Mouse (Mus musculus) lung, adult 2 months (tissue): ENCODE measurements around the gene Msi1. TPM values are rescaled to one million over a fixed set of nuclear protein-coding genes. Genes with fewer than 3 reads are reported as not detected.

Source experiments
- DNase-seq: peaks from one replicate; pipeline ENCODE4 v3.0.0; 2022
- H3K4me1 ChIP-seq: fragments of 200-500 bp; 2 replicates; pipeline ENCODE4 v1.6.1; 2011; ENCODE audit warnings: low read length; ENCODE audit not compliant: control insufficient read depth, insufficient read depth
- H3K4me3 ChIP-seq: fragments of 200-500 bp; replicated peaks from 2 replicates; pipeline ENCODE3; 2011; ENCODE audit warnings: low read depth, mild to moderate bottlenecking, control low read depth, low read length; ENCODE audit errors: extremely low read depth
- CTCF ChIP-seq: fragments of 200-500 bp; IDR thresholded peaks from 2 replicates; pipeline ENCODE4 v1.5.1; 2011; ENCODE audit warnings: mild to moderate bottlenecking, low read length, control low read depth; ENCODE audit not compliant: insufficient read depth
- POLR2A ChIP-seq: fragments of 200-500 bp; IDR thresholded peaks from 2 replicates; pipeline ENCODE4 v1.6.1; 2011; ENCODE audit warnings: low read depth, mild to moderate bottlenecking, control low read depth, low read length, borderline replicate concordance; ENCODE audit errors: extremely low read depth
- WGBS: fragments of 180-500 bp; shearing (Covaris S2); methylation state at CpG from one replicate; pipeline ENCODE4 v1.1.7; 2018; 5-methylcytosine and 5-hydroxymethylcytosine counted together
- polyA plus RNA-seq: library from polyadenylated mRNA; depleted of rRNA; stranded (reverse); fragments of >200 nt; gene quantifications from 2 replicates; pipeline ENCODE4 v1.2.3, GENCODE M21; 2012

The Msi1 gene
- polyA plus RNA-seq, 1 experiment: 1.9 TPM

GRCm38 (mm10) chr5:115469791-115470190 lies 40.4 kb downstream of the Msi1 start:
- TF ChIP-seq CTCF (no peak), POLR2A (no peak)
- DNase-seq: peak; percentile 68
- WGBS: 52% methylated on average over 6 of the region's 6 CpGs
- H3K4me1 ChIP-seq: no peaks in the 10 kb centered on the region
- no peak overlapping the region for H3K4me3 ChIP-seq

GRCm38 (mm10) chr5:115470766-115471531 lies 41.5 kb downstream of the Msi1 start:
- peak; percentile 61 for DNase-seq
- Histone ChIP-seq H3K4me1 (0 out of 2 replicates have a peak, but pooled peaks cover 3% of the 10 kb centered on the region), H3K4me3 (no peak overlapping the region)
- TF ChIP-seq POLR2A (no peak), CTCF (peak; percentile 95)
- WGBS: 30% methylated on average over 20 of the region's 20 CpGs

GRCm38 (mm10) chr5:115473191-115473590 lies 43.8 kb downstream of the Msi1 start:
- Histone ChIP-seq H3K4me3 (no peak overlapping the region), H3K4me1 (0 out of 2 replicates have a peak, but pooled peaks cover 3% of the 10 kb centered on the region)
- DNase-seq: no peak
- WGBS: 63% methylated on average over 10 of the region's 10 CpGs
- TF ChIP-seq CTCF: no peak
- TF ChIP-seq POLR2A: no peak

- TF ChIP-seq POLR2A (no peak), CTCF (no peak)
- DNase-seq: no peak
- Histone ChIP-seq H3K4me1 (0 out of 2 replicates have a peak, but pooled peaks cover 3% of the 10 kb centered on the region), H3K4me3 (no peak overlapping the region)
- whole genome bisulfite sequencing: 53% methylated on average over 22 of the region's 22 CpGs
These were observed 44.9 kb downstream of the Msi1 start for GRCm38 (mm10) chr5:115474174-115474828.

- Histone ChIP-seq H3K4me3 (peak overlapping the region; percentile 54), H3K4me1 (0 out of 2 replicates have a peak, but pooled peaks cover 3% of the 10 kb centered on the region)
- no peak for TF ChIP-seq CTCF
- TF ChIP-seq POLR2A: peak; percentile 53; the same call in 1 of the 2 replicates
- peak; percentile 28 for DNase-seq
- 21% methylated on average over 22 of the region's 22 CpGs for WGBS
These were observed 46.1 kb downstream of the Msi1 start for GRCm38 (mm10) chr5:115475337-115476106.

- Histone ChIP-seq H3K4me3 (peak overlapping the region; percentile 52), H3K4me1 (0 out of 2 replicates have a peak, but pooled peaks cover 3% of the 10 kb centered on the region)
- no peak for DNase-seq
- TF ChIP-seq CTCF (no peak), POLR2A (no peak)
- WGBS: 41% methylated on average over 12 of the region's 12 CpGs
These were observed 46.8 kb downstream of the Msi1 start for GRCm38 (mm10) chr5:115476107-115476727.

- TF ChIP-seq CTCF (no peak), POLR2A (no peak)
- H3K4me1 ChIP-seq: 0 out of 2 replicates have a peak, but pooled peaks cover 5% of the 10 kb centered on the region
- 80% methylated on average over 15 of the region's 15 CpGs for WGBS
- no peak overlapping the region for H3K4me3 ChIP-seq
- DNase-seq: no peak
These were observed 50.2 kb downstream of the Msi1 start for GRCm38 (mm10) chr5:115479561-115479960.

GRCm38 (mm10) chr5:115480101-115480500 lies 50.7 kb downstream of the Msi1 start:
- TF ChIP-seq POLR2A (no peak), CTCF (no peak)
- 48% methylated on average over 27 of the region's 27 CpGs for WGBS
- Histone ChIP-seq H3K4me1 (0 out of 2 replicates have a peak, but pooled peaks cover 5% of the 10 kb centered on the region), H3K4me3 (peak overlapping the region; percentile 42)
- DNase-seq: peak; percentile 34
